Mouse (Mus musculus): ENCODE data around the gene Eml6.

DNA sequence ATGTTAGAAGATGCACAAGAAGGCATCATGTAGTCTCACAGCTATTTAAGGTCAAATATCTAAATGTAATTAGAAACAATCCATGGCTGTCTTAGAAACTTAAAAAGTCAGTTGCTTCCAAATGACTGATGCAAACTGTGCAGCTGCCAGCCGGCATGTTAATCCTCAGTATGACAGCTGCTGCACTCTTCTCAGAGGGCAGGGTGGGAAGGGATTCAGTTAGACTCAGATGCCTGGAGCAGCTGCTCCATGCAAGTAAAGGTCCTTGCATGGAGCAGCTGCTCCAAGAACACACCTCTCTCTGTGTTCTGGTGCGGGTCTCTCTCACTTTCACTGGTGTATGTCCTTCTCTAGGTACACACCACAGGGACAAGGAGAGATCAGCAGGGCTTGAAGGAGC is 251.5 kb downstream of the Eml6 start:
- TF ChIP-seq CTCF (IDR thresholded peaks at IDR 0.05; ENCODE audit: low read depth, low read length) (no peak), EP300 (IDR thresholded peaks at IDR 0.05; ENCODE audit: insufficient read depth, low read depth, low read length) (no peak), POLR2A (IDR thresholded peaks at IDR 0.05; ENCODE audit: insufficient read depth, low read length) (no peak)

Data from ES-Bruce4 (cell line).